Mouse (Mus musculus): ENCODE measurements at regions not wholly inside any gene's neighbourhood (a gene's known extent, or its start where the extent isn't known, plus 50 kb on each side); places are given as distances from the start of the nearest gene placed in this dataset.

GRCm38 (mm10) chr8:28594191-28594590, 1146.7 kb downstream of the Poteg start:
- no peak for DNase-seq (ENCODE audit: low spot score)
- no peaks in the 10 kb centered on the region for H3K9me3 ChIP-seq (ENCODE audit: control insufficient read depth, low read length)
- no peak overlapping the region for H3K9ac ChIP-seq (ENCODE audit: low read length)
- H3K4me2 ChIP-seq (ENCODE audit: low read depth, low read length, severe bottlenecking): no peak overlapping the region
- no peak overlapping the region for H3K4me3 ChIP-seq (ENCODE audit: low read depth, low read length)
- ATAC-seq (replicated peaks; ENCODE audit: low FRiP score): no peak
- H3K36me3 ChIP-seq (ENCODE audit: control insufficient read depth, insufficient read depth, low read length): no peaks in the 10 kb centered on the region
- no peak overlapping the region for H3K27ac ChIP-seq (ENCODE audit: low read depth, low read length)
- H3K27me3 ChIP-seq (ENCODE audit: control insufficient read depth, insufficient read depth, low read length): no peaks in the 10 kb centered on the region
- WGBS: 75% methylated on average over 12 of the region's 12 CpGs
- no peaks in the 10 kb centered on the region for H3K4me1 ChIP-seq (replicated peaks; ENCODE audit: control insufficient read depth, insufficient read depth, low read length)

GRCm38 (mm10) chr8:28594606-28595005, 1147.1 kb downstream of the Poteg start:
- no peaks in the 10 kb centered on the region for H3K4me1 ChIP-seq (replicated peaks; ENCODE audit: control insufficient read depth, insufficient read depth, low read length)
- H3K9me3 ChIP-seq (ENCODE audit: control insufficient read depth, low read length): no peaks in the 10 kb centered on the region
- 47% methylated on average over 8 of the region's 8 CpGs for WGBS
- H3K27ac ChIP-seq (ENCODE audit: low read depth, low read length): no peak overlapping the region
- no peak overlapping the region for H3K9ac ChIP-seq (ENCODE audit: low read length)
- no peak overlapping the region for H3K4me3 ChIP-seq (ENCODE audit: low read depth, low read length)
- no peak for DNase-seq (ENCODE audit: low spot score)
- no peaks in the 10 kb centered on the region for H3K27me3 ChIP-seq (ENCODE audit: control insufficient read depth, insufficient read depth, low read length)
- no peaks in the 10 kb centered on the region for H3K36me3 ChIP-seq (ENCODE audit: control insufficient read depth, insufficient read depth, low read length)
- H3K4me2 ChIP-seq (ENCODE audit: low read depth, low read length, severe bottlenecking): no peak overlapping the region
- ATAC-seq (replicated peaks; ENCODE audit: low FRiP score): no peak

- Histone ChIP-seq H3K27ac (ENCODE audit: low read depth, low read length) (no peak overlapping the region), H3K9ac (ENCODE audit: low read length) (no peak overlapping the region), H3K36me3 (ENCODE audit: control insufficient read depth, insufficient read depth, low read length) (no peaks in the 10 kb centered on the region), H3K27me3 (ENCODE audit: control insufficient read depth, insufficient read depth, low read length) (no peaks in the 10 kb centered on the region), H3K4me2 (ENCODE audit: low read depth, low read length, severe bottlenecking) (no peak overlapping the region), H3K4me3 (ENCODE audit: low read depth, low read length) (no peak overlapping the region), H3K4me1 (replicated peaks; ENCODE audit: control insufficient read depth, insufficient read depth, low read length) (no peaks in the 10 kb centered on the region), H3K9me3 (ENCODE audit: control insufficient read depth, low read length) (no peaks in the 10 kb centered on the region)
- no peak for DNase-seq (ENCODE audit: low spot score)
- 78% methylated on average over 5 of the region's 5 CpGs for WGBS
- no peak for ATAC-seq (replicated peaks; ENCODE audit: low FRiP score)
These were observed 1148.4 kb downstream of the Poteg start for GRCm38 (mm10) chr8:28595880-28596279.
